Mouse (Mus musculus): ENCODE measurements at regions not wholly inside any gene's neighbourhood (a gene's known extent, or its start where the extent isn't known, plus 50 kb on each side); places are given as distances from the start of the nearest gene placed in this dataset.
"Not testable (repeated sequence)": the region's sequence is repeated elsewhere in the genome, so short reads cannot be mapped to it uniquely, and the experiment has no call there.

DNA sequence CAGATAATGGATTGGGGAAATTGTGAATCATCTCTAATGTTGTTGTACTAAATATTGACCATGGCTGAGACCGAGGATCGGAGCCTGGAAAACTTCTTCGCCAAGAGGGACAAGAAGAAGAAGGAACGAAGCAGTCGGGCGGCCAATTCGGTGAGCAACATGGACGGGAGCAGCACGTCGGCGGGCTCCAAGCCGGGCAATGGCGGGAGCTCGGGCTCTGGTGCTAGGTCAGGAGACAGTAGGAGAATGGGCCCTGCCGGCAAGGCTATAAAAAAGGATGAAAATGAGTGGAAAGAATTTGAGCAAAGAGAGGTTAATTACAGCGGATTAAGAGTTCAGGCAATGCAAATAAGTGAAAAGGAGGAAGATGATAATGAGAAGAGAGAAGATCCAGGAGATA lies 55.0 kb upstream of the Zfp990 start:
- DNase-seq (ENCODE audit: low read depth, low spot score), result peak; percentile 76

DNA sequence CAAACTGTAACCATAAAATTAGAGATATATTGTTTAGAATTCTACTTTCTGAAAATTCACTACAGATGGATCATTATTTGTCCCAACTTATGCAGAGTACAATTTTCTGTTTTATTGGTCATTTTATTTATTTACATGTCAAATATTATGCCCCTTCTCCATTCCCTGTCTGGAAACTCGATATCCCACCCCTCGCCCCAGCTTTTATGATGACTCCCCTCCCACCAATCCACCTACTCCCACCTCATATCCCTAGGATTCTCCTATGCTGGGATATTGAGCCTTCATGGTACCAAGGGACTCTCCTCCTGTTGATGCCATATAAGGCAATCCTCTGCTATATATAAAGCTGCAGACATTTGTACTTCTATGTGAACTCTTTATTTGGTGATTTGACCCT lies 62.0 kb upstream of the Zfp990 start:
- peak; percentile 48 for DNase-seq (ENCODE audit: low read depth, low spot score)

DNA sequence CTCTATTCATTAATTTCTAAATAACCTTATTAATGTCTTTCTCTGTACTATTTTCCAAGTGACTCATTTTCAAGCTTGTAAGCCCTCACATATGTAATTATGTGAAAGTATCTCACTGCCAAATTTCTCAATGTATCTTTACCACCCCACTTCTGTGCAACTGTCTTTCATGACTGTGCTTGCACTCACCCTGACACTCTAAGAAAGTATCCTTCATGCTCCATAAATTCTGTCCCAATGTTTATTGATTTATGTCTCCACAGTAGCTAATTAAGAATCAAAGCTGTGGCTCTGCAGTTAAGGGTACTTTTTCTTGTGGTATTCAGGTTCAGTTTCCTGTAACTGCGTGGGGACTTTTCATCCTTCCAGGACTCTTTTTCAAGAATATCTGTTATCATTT lies 73.8 kb upstream of the Zfp990 start:
- not testable (repeated sequence) for DNase-seq (ENCODE audit: low read depth, low spot score)

DNA sequence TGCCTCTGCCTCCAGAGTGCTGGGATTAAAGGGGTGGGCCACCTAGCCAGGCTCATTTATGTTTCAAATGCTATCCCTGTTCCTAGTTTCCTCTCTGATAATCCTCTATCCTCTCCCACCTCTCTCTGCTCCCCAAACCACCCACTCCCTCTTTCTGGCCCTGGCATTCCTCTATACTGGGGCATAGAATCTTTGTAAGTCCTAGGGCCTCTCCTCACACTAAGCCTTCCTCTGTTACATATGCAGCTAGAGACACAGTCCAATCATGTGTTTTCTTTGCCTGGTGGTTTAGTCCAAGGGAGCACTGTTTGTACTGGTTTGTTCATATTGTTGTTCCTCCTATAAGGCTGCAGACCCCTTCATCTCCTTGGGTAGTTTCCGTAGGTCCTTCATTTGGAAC lies 76.0 kb upstream of the Zfp990 start:
- peak; percentile 82 for DNase-seq (ENCODE audit: low read depth, low spot score)

DNA sequence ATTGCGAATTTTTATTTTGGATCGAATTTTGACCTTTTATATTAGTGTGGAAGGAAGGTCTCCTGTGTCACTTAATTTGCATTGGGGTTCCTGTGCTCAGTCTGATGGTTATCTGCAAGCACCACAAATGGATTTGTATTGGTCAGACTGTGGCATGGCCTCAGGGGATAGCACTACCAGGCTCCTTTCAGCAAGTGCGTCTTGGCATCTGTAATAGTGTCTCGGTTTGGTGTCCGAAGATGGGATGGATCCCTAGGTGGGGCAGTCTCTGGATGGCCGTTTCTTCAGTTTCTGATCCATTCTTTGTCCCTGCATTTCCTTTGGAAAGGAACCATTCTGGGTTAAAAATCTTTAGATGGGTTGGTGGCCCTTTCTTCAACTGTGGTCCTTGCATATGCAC lies 76.5 kb upstream of the Zfp990 start:
- DNase-seq (ENCODE audit: low read depth, low spot score), result peak; percentile 71

DNA sequence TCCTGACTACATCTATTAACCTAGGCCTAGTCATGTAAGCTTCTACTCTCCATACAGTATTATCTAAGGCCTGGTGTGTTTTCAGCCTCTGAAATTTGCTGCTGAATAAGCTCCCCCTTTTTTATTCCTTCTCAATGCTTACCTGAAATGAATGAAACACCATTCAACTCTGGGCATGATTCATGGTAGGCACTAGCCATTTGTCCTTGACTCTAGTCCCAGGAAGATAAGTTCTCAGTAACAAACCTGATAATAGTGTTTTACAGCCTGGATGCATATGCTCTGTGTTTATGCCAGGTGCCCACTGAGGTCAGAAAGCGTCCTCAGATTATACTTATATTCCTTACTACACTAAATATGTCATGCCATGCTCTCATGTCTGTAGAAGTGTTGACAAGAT lies 77.3 kb upstream of the Zfp990 start:
- DNase-seq (ENCODE audit: low read depth, low spot score), result peak; percentile 50

DNA sequence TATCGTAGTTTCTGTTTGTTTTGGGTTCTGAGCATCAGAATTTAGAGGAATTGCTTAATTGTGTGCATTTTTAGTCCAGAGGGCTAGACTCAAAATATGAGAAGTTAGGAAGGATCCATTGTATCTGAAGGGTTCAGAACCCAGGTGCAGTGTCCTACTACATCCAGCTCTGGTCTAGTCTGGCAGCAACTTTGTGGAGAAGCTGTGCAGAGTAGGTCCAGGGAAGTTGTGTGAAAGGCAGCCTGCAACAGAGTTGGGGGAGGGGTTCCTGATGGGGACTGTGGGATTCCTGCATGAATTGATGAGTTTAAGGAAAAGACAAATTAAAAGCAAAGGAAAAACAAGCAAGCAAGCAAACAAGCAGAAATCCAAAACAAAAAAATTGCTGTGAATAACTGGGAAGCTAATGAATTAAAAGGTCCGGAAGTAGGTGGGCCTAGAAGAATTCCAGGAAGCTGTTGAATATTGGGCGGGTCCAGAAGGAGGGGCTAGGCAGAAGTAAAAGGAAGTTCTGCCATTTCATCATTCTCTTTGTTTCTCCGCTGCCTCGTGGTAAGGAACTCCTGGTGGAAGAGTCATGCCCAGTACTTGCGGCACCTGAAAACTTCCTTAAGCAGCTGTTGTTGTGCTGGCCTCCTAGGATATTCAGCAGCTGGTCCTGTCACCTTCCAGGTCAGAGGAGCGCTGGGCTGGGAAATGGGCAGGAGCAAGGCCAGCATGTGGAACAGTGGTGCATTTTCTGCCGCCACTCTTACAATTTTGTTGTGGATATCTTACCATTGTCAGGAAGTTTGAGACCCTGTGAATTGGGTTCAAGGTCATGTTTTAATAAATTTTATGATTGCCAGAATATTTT lies 78.4 kb upstream of the Zfp990 start:
- DNase-seq (ENCODE audit: low read depth, low spot score), result peak; percentile 100

DNA sequence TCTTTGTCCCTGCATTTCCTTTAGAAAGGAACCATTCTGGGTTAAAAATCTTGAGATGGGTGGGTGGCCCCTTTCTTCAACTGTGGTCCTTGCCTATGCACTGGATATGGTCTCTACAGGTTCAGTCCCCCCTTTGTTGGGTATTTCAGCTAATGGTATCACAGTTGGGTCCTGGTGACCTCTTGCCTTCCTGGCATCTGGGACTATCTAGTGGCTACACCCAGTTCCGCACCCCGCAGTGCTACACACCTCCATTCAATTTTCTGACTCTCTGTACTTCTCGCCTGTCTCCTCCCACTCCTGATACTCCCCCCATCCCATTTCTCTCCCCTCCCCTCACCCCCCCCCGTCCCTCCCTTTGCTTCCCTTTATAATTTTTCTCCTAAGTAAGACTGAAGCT lies 92.7 kb upstream of the Zfp990 start:
- peak; percentile 56 for DNase-seq (ENCODE audit: low read depth, low spot score)

DNA sequence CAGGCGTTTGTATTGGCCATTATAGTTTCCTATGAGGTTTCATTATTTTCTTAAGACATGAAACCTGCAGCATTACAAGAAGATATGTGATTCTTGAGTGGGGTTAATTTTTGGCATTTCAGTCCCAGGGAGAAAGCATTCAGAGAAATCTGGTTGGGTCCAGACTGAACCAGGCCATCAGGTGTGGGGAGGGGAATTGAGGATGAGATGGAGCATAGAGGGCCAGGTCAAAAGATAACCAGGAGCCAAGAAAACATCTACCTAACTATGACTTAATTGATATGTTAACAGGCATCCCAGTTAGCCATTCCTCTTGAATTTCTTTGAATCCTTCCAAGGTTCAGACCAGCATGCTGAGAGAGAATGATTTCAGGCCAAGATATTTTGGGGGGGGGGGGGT lies 96.2 kb upstream of the Tnfrsf8 start:
- DNase-seq (ENCODE audit: low read depth, low spot score), result peak; percentile 76

DNA sequence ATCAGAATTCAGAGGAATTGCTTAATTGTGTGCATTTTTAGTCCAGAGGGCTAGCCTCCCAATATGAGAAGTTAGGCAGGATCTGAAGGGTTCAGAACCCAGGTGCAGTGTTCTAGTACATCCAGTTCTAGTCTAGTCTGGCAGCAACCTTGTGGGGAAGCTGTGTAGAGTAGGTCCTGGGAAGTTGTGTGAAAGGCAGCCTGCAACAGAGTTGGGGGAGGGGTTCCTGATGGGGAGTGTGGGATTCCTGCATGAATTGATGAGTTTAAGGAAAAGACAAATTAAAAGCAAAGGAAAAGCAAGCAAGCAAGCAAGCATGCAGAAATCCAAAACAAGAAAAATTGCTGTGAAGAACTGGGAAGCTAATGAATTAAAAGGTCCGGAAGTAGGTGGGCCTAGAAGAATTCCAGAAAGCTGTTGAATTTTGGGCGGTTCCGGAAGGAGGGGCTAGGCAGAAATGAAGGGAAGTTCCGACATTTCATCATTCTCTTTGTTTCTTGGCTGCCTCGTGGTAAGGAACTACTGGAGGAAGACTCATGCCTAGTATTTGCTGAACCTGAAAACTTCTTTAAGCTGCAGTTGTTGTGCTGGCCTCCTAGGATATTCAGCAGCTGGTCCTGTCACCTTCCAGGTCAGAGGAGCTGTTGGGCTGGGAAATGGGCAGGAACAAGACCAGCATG lies 95.0 kb upstream of the Tnfrsf8 start:
- DNase-seq (ENCODE audit: low read depth, low spot score), result peak; percentile 93

DNA sequence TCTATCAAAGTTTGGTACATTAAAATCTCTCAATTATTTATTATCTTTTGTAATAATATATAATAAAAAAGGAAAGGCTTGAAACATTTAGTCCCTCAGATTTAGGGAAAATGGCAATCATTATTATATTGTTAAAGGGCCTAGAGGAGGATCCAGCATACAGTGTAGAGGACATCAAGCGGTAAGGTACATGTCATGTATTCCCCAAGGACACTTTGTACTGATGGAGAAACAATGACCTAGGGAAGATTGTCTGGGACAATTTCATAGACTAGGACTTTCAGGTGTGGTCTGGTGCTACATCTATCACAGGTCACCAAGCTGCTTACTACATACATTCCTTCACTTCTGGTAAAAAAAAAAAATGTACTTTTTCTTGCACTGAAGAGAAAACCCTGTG lies 91.1 kb upstream of the Tnfrsf8 start:
- DNase-seq (ENCODE audit: low read depth, low spot score), result not testable (repeated sequence)

DNA sequence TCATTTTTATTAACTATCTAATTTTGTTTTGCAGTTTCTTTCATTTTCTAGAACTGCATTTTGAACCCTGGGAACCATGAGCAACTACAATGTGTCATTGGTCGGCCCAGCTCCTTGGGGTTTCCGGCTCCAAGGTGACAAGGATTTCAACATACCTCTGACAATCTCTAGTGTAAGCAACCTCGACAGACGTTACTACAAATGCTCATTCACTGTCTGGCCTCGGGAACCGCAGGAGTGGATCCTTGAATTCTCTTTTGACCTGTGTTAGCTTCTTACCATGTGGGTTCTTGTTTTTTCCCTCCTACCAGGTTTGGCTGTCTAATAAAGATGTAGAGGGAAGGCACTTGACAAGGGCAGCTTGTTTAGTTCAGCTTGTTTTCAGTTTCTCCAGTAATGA lies 89.3 kb upstream of the Tnfrsf8 start:
- DNase-seq (ENCODE audit: low read depth, low spot score), result not testable (repeated sequence)

DNA sequence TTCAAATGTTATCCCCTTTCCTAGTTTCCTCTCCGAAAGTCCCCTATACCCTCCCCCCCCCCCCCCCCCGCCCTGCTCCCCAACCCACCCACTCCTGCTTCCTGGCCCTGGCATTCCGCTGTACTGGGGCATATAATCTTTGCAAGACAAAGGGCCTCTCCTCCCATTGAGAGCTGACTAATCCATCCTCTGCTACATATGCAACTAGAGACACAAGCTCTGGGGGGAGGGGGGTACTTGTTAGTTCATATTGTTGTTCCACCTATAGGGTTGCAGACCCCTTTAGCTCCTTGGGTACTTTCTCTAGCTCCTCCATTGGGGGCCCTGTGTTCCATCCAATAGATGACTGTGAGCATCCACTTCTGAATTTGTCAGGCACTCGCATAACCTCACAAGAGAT lies 63.9 kb upstream of the Tnfrsf8 start:
- DNase-seq (ENCODE audit: low read depth, low spot score), result peak; percentile 96

DNA sequence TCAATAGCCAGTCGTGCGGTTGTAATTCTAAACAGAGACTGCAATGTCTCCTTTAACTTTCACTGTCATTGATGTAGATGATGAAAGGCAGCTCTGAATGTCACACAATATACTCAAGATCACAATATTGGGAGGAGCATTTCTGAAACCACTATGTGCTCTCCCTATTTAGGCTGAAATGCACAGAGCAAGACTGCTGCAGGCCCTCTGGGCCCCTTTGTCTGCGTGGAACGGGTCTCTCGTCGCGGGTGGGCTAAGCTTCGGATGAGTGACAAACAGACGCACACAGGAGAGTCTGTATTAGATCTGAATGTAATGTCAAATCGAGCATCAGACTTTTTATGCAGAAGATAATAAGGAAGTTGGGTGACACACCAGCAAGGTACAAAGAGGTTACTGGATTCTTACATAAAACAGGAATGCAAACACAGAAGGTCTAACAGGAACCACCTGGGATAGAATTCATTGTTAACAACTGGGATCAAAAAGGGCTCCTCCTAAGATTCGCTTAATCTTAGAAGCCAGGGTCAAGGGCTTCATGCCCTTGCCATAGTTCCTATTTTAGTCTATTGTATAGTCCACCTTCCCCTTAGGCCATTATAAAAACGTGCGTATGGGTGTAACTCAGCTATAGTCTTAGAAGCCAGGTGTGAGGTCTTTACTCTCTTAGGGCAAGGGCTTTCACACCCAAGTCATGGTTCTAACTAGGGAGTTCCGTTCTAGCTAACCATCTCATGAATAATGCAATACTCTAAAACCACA lies 62.5 kb upstream of the Tnfrsf8 start:
- peak; percentile 96 for DNase-seq (ENCODE audit: low read depth, low spot score)

DNA sequence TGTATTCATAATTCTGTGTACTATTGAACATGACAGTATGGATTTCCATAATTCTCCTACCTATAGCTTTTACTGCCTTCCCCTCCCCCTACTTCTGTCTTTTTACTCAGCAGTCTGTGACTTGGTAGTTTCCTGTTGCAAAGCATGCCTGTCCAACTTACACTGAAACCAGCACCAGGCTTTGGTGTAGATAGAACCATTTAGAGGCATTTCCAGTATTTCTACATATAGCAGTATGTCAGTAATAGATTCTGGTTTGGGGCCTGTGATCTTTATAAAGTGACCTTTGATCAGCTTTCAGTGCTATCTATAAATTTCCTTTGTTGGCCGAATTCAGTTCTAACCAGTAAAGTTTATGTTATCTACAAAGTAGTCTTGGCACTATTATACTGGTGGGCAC lies 54.8 kb upstream of the Tnfrsf8 start:
- no peak for DNase-seq (ENCODE audit: low read depth, low spot score)

DNA sequence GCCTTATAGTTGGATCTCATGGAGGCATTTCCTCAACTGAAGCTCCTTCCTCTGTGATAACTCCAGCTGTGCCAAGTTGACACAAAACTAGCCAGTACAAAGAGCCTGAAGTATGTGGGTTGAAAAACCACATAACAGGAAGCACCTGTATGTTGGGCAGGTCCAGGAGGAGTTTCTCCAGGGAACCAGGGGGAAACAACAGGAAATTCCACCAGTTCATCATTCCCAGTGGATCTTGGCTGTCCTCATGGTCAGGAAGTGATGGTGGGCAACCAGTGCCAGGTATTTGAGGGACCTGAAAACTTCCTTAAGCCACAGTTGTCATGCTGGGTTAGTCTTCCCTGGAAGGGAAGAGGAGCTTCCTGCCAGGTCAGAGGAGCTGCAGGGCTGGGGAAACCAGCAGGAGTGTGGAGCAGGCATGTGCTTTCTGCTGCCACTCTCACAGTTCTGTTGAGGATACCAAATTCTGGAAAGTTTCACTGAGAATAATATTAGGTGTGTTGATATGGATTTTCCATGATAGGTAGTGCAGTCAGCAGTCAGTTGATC lies 52.4 kb upstream of the Tnfrsf8 start:
- DNase-seq (ENCODE audit: low read depth, low spot score), result peak; percentile 24

DNA sequence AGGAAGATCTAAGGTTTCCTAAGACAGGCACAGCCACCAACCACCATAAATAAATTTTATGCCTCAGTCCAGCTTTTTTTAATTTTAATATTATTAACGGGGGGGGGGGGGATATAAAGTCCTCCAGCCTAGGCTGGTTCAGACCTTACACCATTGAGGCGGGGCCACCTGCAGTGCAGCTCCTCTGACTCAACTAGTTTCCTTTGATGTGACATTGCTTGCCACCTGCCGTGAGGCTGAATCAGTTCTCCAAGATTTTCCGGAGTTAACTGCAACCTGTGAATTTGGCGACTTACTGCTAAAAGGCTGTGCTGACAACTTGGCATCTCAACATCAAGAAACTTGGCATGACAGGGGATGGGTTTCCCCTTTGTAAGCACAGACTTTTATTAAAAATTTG lies 51.3 kb upstream of the Tnfrsf8 start:
- DNase-seq (ENCODE audit: low read depth, low spot score), result peak; percentile 72

DNA sequence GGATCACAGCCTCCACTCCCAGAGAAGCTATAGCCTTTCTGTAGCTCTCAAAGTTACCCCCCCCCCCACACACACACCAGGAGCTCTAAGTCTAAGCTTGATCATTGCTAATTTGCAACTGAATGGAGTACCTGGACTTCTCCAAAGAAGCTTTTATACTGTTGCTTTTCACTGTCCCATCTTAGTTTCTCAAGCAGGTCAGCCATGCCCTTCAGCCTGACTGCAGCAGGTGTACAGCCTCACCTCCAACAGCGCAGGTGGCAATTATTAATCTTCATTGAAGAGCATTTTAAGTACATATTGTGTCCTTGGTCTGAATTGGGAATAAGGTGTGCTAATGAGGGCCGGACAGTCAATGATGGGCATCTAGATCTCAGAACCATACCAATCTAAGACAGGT lies 50.8 kb upstream of the Tnfrsf8 start:
- peak; percentile 61 for DNase-seq (ENCODE audit: low read depth, low spot score)
